Mouse (Mus musculus) neural tube, embryonic 11.5 days (tissue): Measurements from ENCODE around the gene Nup188. TPM values are rescaled to one million over a fixed set of nuclear protein-coding genes. Genes with fewer than 3 reads are reported as not detected.

Experiments
- ATAC-seq: fragments of 200-750 bp; cut with Nextera tagmentation; 2 replicates; pipeline ENCODE4 v1.8.0; 2017; ENCODE audit warnings: moderate number of reproducible peaks, mild to moderate bottlenecking, moderate TSS enrichment, moderate library complexity; ENCODE audit not compliant: insufficient read depth, low FRiP score, low TSS enrichment
- DNase-seq: peaks from one replicate; pipeline ENCODE4 v3.0.0-alpha.2; 2015; ENCODE audit warnings: low spot score
- H3K27ac ChIP-seq: fragments of 300-500 bp; sonication (generic); 2 replicates; pipeline ENCODE4 v1.5.1; 2014; ENCODE audit warnings: low read depth, mild to moderate bottlenecking, low read length
- H3K27me3 ChIP-seq: fragments of 300-500 bp; sonication (generic); 2 replicates; pipeline ENCODE4 v1.6.1; 2014; ENCODE audit warnings: mild to moderate bottlenecking, low read length, mixed read lengths; ENCODE audit not compliant: control insufficient read depth, insufficient read depth
- H3K36me3 ChIP-seq: fragments of 300-500 bp; sonication (generic); 2 replicates; pipeline ENCODE4 v1.6.1; 2014; ENCODE audit warnings: mild to moderate bottlenecking, low read length, moderate library complexity, mixed read lengths; ENCODE audit not compliant: control insufficient read depth, insufficient read depth
- H3K4me1 ChIP-seq: fragments of 300-500 bp; sonication (generic); 2 replicates; pipeline ENCODE4 v1.6.1; 2014; ENCODE audit warnings: low read length, mixed read lengths; ENCODE audit not compliant: control insufficient read depth, insufficient read depth
- H3K4me2 ChIP-seq: fragments of 300-500 bp; sonication (generic); 2 replicates; pipeline ENCODE4 v1.6.1; 2014; ENCODE audit warnings: low read depth, mild to moderate bottlenecking, moderate library complexity
- H3K4me3 ChIP-seq: fragments of 300-500 bp; sonication (generic); 2 replicates; pipeline ENCODE4 v1.5.1; 2014; ENCODE audit warnings: low read depth, low read length
- H3K9ac ChIP-seq: fragments of 300-500 bp; sonication (generic); 2 replicates; pipeline ENCODE4 v1.6.1; 2014; ENCODE audit warnings: mild to moderate bottlenecking, low read length
- H3K9me3 ChIP-seq: fragments of 300-500 bp; sonication (generic); 2 replicates; pipeline ENCODE4 v1.6.1; 2016; ENCODE audit warnings: low read length; ENCODE audit not compliant: control insufficient read depth
- WGBS: fragments of 180-500 bp; shearing (Covaris S2); extraction: QIAGEN DNeasy Blood & Tissue Kit; methylation state at CpG from one replicate; pipeline ENCODE4 v1.1.7; 2014; 5-methylcytosine and 5-hydroxymethylcytosine counted together
- polyA plus RNA-seq: library from polyadenylated mRNA; unstranded; fragments of >200 nt; fragmentation: Nextera tagmentation; extraction: Ambion mirVana; gene quantifications from 2 replicates; pipeline ENCODE4 v1.2.1, GENCODE M21; 2014

Nup188 gene
- polyA plus RNA-seq, 1 experiment from 2014 or later, result 60.0 TPM

- H3K36me3 ChIP-seq, result peaks cover 10% of the 10 kb centered on the region
- WGBS, result 93% methylated on average over 18 of the region's 18 CpGs
- H3K4me3 ChIP-seq, result no peak overlapping the region
- no peaks in the 10 kb centered on the region for H3K9me3 ChIP-seq
- no peaks in the 10 kb centered on the region for H3K4me1 ChIP-seq
- ATAC-seq (no peak), DNase-seq (no peak)
- no peaks in the 10 kb centered on the region for H3K27me3 ChIP-seq
- H3K9ac ChIP-seq, result no peak overlapping the region
- H3K27ac ChIP-seq, result no peak overlapping the region
- no peak overlapping the region for H3K4me2 ChIP-seq
Measured at GRCm38 (mm10) chr2:30261921-30262839, 24.0 kb upstream of the Nup188 start.

GRCm38 (mm10) chr2:30262840-30263441 lies 23.3 kb upstream of the Nup188 start:
- Histone ChIP-seq H3K9ac (no peak overlapping the region), H3K4me2 (no peak overlapping the region), H3K4me3 (no peak overlapping the region), H3K4me1 (no peaks in the 10 kb centered on the region), H3K27ac (no peak overlapping the region), H3K27me3 (no peaks in the 10 kb centered on the region), H3K9me3 (no peaks in the 10 kb centered on the region), H3K36me3 (peaks cover 4% of the 10 kb centered on the region)
- 80% methylated on average over 4 of the region's 4 CpGs for WGBS
- ATAC-seq (no peak), DNase-seq (no peak)

DNA sequence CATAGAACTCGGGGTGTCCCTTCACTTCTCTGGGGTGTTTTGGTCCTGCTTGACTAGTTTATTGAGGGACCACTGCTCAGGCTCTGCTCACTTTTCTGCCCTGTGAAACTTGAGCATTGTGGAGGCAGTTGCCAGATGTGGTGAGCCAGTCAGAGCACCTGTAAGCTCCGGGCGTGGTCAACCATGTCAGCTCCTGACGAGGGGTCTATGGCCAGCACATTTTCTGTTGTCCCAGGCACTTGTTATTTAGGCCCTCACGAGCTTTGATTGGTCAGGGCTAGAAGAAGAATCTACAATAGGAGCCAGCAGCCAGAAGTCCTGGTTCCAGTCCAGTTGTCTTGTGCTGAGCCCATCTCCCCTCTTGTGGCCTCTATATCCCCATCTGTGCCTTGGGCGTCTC lies 22.4 kb upstream of the Nup188 start:
- H3K4me2 ChIP-seq, result no peak overlapping the region
- no peaks in the 10 kb centered on the region for H3K4me1 ChIP-seq
- no peak overlapping the region for H3K4me3 ChIP-seq
- H3K9me3 ChIP-seq, result no peaks in the 10 kb centered on the region
- H3K27ac ChIP-seq, result no peak overlapping the region
- WGBS, result 90% methylated on average over 6 of the region's 6 CpGs
- ATAC-seq, result no peak
- no peak overlapping the region for H3K9ac ChIP-seq
- no peak for DNase-seq
- peaks cover 2% of the 10 kb centered on the region for H3K36me3 ChIP-seq
- no peaks in the 10 kb centered on the region for H3K27me3 ChIP-seq

DNA sequence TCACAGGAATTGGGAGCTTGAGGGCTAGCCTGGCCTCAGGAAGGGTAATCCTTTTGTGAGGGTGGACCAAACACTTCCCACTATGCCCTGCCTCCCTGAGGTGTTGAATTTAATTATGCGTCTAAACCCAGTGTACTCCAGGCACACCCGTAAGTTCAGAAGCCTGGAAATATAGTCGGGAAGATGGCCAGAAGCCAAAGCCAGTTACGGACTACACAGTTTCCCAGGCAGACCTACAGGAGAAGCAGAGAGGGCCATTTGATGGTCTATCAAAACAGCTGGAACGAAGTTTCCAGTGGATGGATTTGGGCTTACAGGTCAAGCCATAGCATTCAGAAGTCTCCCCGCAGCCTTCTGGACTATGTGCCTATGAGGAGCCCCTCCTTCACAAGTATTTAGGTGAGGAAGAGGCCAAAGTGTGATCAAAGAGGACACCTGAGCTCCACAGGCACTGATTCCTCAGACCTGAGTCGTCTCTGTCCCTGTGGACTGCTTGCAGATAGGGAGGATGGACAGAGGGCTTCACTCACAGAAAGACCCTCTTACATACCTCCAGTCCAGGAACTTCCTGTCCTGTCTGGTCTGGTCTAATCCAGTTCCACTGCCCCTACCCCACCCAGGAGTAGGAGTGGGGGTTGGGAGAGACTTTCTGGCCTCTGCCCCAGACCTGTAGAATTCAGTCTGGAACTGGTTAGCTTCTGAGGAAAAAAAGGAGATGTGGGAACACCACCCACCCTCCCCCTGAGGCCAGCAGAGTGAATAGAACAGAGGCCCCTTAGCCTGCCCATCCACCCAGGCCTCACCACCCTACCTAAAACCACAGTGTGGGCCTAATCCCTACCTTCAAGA lies 21.3 kb upstream of the Nup188 start:
- no peak for ATAC-seq
- Histone ChIP-seq H3K27me3 (no peaks in the 10 kb centered on the region), H3K9ac (no peak overlapping the region), H3K4me2 (no peak overlapping the region), H3K4me1 (no peaks in the 10 kb centered on the region), H3K4me3 (no peak overlapping the region), H3K36me3 (peaks cover 2% of the 10 kb centered on the region), H3K9me3 (no peaks in the 10 kb centered on the region), H3K27ac (no peak overlapping the region)
- DNase-seq, result no peak
- WGBS, result 88% methylated on average over 7 of the region's 7 CpGs

DNA sequence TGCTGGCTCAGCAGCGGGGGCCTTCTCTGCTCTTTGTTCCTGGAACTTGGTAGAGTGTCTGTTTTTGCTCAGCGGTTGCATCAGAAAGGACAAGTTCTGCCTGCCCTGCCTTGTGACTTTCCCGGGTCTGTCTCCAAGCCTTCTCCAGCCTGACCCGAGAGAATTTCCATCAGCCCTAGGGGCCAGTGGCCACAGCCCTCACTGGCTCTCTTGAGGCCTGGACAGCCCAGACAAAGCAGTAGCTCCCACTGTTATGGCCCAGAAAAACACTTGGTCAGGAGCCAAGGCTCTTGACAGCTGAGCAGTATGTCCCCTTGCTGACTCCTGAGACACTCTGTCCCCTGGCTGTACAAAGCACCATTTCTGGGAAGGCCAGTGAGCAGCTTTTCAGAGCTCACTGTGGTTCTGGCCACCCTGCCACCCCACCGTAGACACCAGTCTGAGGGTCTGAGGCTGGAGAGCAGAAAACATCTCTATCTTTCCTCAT lies 20.4 kb upstream of the Nup188 start, which contains the start of gene Phyhd1:
TSS of gene Phyhd1 (plus strand) at position 437 of the 487 bp plus-strand sequence.
- WGBS, result 64% methylated on average over 5 of the region's 5 CpGs
- Histone ChIP-seq H3K9me3 (no peaks in the 10 kb centered on the region), H3K27ac (no peak within 1 kb of the TSS), H3K4me3 (no peak within 1 kb of the TSS), H3K9ac (no peak within 1 kb of the TSS; the same call in 1 of the 2 replicates), H3K4me1 (no peaks in the 10 kb centered on the region), H3K27me3 (no peaks in the 10 kb centered on the region), H3K4me2 (no peak within 1 kb of the TSS), H3K36me3 (peaks cover 2% of the 10 kb centered on the region)
- DNase-seq (no peak), ATAC-seq (no peak)

DNA sequence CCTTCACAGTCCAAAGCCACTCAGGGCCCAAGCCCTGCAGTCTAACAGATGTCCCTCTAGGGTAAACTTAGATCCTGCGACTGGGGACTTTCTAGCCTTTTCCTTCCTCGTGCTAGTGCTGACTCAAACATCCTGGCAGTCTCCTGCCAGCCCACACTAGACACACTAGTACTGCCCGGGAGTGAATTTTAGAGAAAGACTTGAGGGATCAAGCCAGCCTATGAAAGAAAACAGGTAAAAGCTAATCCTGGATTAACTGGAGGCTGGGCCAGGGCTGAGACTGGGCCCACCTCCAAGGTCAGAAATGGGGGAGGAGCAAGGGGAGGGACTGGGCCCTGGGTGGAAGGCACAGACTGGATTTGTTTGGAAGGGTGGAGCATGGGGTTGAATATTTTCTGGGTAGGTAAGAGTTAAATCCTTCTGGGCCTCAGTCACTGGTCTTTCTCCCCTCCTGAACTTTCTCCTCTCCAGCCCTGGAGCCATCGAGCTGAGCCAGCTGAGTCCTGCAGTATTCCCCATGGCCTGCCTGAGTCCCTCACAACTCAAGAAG lies 19.7 kb upstream of the Nup188 start:
- H3K36me3 ChIP-seq, result peaks cover 2% of the 10 kb centered on the region
- no peak for ATAC-seq
- H3K4me1 ChIP-seq, result no peaks in the 10 kb centered on the region
- no peak overlapping the region for H3K4me2 ChIP-seq
- H3K9ac ChIP-seq, result no peak overlapping the region; the same call in 1 of the 2 replicates
- no peak for DNase-seq
- no peaks in the 10 kb centered on the region for H3K27me3 ChIP-seq
- H3K27ac ChIP-seq, result no peak overlapping the region
- H3K9me3 ChIP-seq, result no peaks in the 10 kb centered on the region
- H3K4me3 ChIP-seq, result no peak overlapping the region
- WGBS, result 31% methylated on average over 4 of the region's 4 CpGs

GRCm38 (mm10) chr2:30267466-30267865 lies 18.7 kb upstream of the Nup188 start:
- DNase-seq (no peak), ATAC-seq (no peak)
- H3K4me3 ChIP-seq, result no peak overlapping the region
- no peaks in the 10 kb centered on the region for H3K9me3 ChIP-seq
- H3K27me3 ChIP-seq, result no peaks in the 10 kb centered on the region
- no peak overlapping the region for H3K27ac ChIP-seq
- no peak overlapping the region for H3K9ac ChIP-seq
- peaks cover under 1% of the 10 kb centered on the region; the same call in 1 of the 2 replicates for H3K36me3 ChIP-seq
- no peaks in the 10 kb centered on the region for H3K4me1 ChIP-seq
- no peak overlapping the region for H3K4me2 ChIP-seq
- 96% methylated on average over 2 of the region's 2 CpGs for WGBS

DNA sequence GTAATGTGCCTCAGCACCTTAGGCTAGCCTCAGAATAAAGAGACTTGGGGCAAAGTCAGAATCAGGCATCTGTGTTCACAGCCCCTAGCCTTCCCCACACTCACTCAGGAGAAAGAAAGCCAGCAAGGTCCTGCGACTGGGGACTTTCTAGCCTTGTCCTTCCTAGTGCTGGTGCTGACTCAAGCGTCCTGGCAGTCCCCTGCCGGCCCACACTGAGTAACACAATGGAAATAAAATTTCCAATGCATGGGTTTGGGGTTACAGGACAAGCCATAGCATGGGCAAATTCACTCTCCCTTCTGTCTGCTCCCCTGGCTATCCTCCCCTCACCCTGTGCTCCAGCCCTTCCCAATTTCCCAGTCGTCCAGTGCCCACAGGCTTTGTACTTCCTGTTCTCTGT lies 17.8 kb upstream of the Nup188 start:
- Histone ChIP-seq H3K27ac (no peak overlapping the region), H3K4me3 (no peak overlapping the region), H3K9ac (no peak overlapping the region), H3K27me3 (no peaks in the 10 kb centered on the region), H3K9me3 (no peaks in the 10 kb centered on the region), H3K4me2 (no peak overlapping the region), H3K36me3 (no peaks in the 10 kb centered on the region; the same call in 1 of the 2 replicates), H3K4me1 (no peaks in the 10 kb centered on the region)
- ATAC-seq (no peak), DNase-seq (no peak)
- WGBS, result 62% methylated on average over 4 of the region's 4 CpGs
